Mouse (Mus musculus): ENCODE data around the gene Arhgef40. TPM values are rescaled to one million over a fixed set of nuclear protein-coding genes. Genes with fewer than 3 reads are reported as not detected.
"Not testable (repeated sequence)": the region's sequence is repeated elsewhere in the genome, so short reads cannot be mapped to it uniquely, and the experiment has no call there.

Gene Arhgef40
- total and polyA plus RNA-seq, 3 experiments: 6.4 to 150 (median 37.5) TPM

- H3K79me2 ChIP-seq (ENCODE audit: control insufficient read depth, insufficient read depth, low read length, poor library complexity); DNase-seq (ENCODE audit: low read depth, low spot score); H3K9me3 ChIP-seq (replicated peaks; ENCODE audit: insufficient read depth, low read length); H3K27me3 ChIP-seq (ENCODE audit: control insufficient read depth in 1 of 2, insufficient read depth in 2 of 2, low read length in 2 of 2); H3K27ac ChIP-seq (ENCODE audit: control insufficient read depth, low read depth, low read length); H3K9ac ChIP-seq (ENCODE audit: control insufficient read depth, low read depth, low read length, poor library complexity, severe bottlenecking): not testable (repeated sequence)
- Histone ChIP-seq H3K36me3 (ENCODE audit: control insufficient read depth in 1 of 2, insufficient read depth in 2 of 2, low read length in 2 of 2) (peaks cover 0 to 22% of the 10 kb centered on the region in 2 experiments; a peak in 2 of 4 replicates), H3K4me1 (ENCODE audit: control insufficient read depth in 1 of 2, insufficient read depth in 2 of 2, low read length in 2 of 2) (peaks cover 9 to 30% of the 10 kb centered on the region in 2 experiments), H3K4me3 (ENCODE audit: control insufficient read depth in 1 of 2, insufficient read depth in 1 of 2, low read depth in 2 of 2, low read length in 2 of 2) (peak within 1 kb of the TSS in 1 of 2 experiments; percentile 48; a peak in 2 of 4 replicates)
- peak in 1 of 2 experiments; percentile 43; a peak in 1 of 4 replicates for TF ChIP-seq EP300 (IDR thresholded peaks at IDR 0.05; ENCODE audit: low read depth in 1 of 2, low read length in 2 of 2)
- TF ChIP-seq MYC (IDR thresholded peaks at IDR 0.05; ENCODE audit: low read depth, low read length): 0 out of 2 replicates have a peak, but pooled peaks have one; percentile 16
- TF ChIP-seq TBP (IDR thresholded peaks at IDR 0.05; ENCODE audit: low read depth, low read length): 0 out of 2 replicates have a peak, but pooled peaks have one; percentile 0
Observed at GRCm38 (mm10) chr14:52042359-52042758, 57.8 kb downstream of the Arhgef40 start, which contains the start of gene Olfr221. Olfr221 (minus strand) TSS chr14:52042459.

GRCm38 (mm10) chr14:52043446-52043845 lies 58.9 kb downstream of the Arhgef40 start:
- H3K27me3 ChIP-seq (ENCODE audit: control insufficient read depth in 1 of 2, insufficient read depth in 2 of 2, low read length in 2 of 2): peaks cover 0 to 2% of the 10 kb centered on the region in 2 experiments; a peak in 1 of 4 replicates
- no peak overlapping the region for H3K27ac ChIP-seq (ENCODE audit: control insufficient read depth, low read depth, low read length)
- peaks cover 9 to 30% of the 10 kb centered on the region in 2 experiments for H3K4me1 ChIP-seq (ENCODE audit: control insufficient read depth in 1 of 2, insufficient read depth in 2 of 2, low read length in 2 of 2)
- no peaks in the 10 kb centered on the region for H3K9me3 ChIP-seq (replicated peaks; ENCODE audit: insufficient read depth, low read length)
- no peak for TF ChIP-seq UBTF (IDR thresholded peaks at IDR 0.05; ENCODE audit: borderline replicate concordance, insufficient read depth, low read depth, low read length)
- peak; percentile 23; the same call in 1 of the 2 replicates for TF ChIP-seq SIN3A (IDR thresholded peaks at IDR 0.05; ENCODE audit: low read length)
- no peak for TF ChIP-seq USF1 (IDR thresholded peaks at IDR 0.05; ENCODE audit: low read depth, low read length)
- TF ChIP-seq MAFK (IDR thresholded peaks at IDR 0.05; ENCODE audit: borderline replicate concordance, low read depth, low read length): no peak
- no peak for TF ChIP-seq CHD2 (IDR thresholded peaks at IDR 0.05; ENCODE audit: low read length)
- no peak for TF ChIP-seq POLR2AphosphoS2 (IDR thresholded peaks at IDR 0.05; ENCODE audit: low read length)
- 0 out of 2 replicates have a peak, but pooled peaks have one; percentile 13 for TF ChIP-seq ETS1 (IDR thresholded peaks at IDR 0.05; ENCODE audit: low read depth, low read length)
- TF ChIP-seq SMC3 (IDR thresholded peaks at IDR 0.05; ENCODE audit: low read depth, low read length): no peak
- 0 out of 2 replicates have a peak, but pooled peaks have one; percentile 29 for TF ChIP-seq MYC (IDR thresholded peaks at IDR 0.05; ENCODE audit: low read depth, low read length)
- no peak for TF ChIP-seq GABPA (IDR thresholded peaks at IDR 0.05; ENCODE audit: low read depth, low read length)
- no peak for TF ChIP-seq ZMIZ1 (IDR thresholded peaks at IDR 0.05; ENCODE audit: low read depth, low read length)
- TF ChIP-seq MAX (IDR thresholded peaks at IDR 0.05; ENCODE audit: low read length): no peak
- no peak for TF ChIP-seq JUND (IDR thresholded peaks at IDR 0.05; ENCODE audit: low read depth, low read length)
- TF ChIP-seq ZKSCAN1 (IDR thresholded peaks at IDR 0.05; ENCODE audit: low read depth, low read length): no peak
- no peak for TF ChIP-seq RCOR1 (IDR thresholded peaks at IDR 0.05; ENCODE audit: low read depth, low read length)
- peaks cover 0 to 22% of the 10 kb centered on the region in 2 experiments; a peak in 2 of 4 replicates for H3K36me3 ChIP-seq (ENCODE audit: control insufficient read depth in 1 of 2, insufficient read depth in 2 of 2, low read length in 2 of 2)
- no peaks in the 10 kb centered on the region for H3K79me2 ChIP-seq (ENCODE audit: control insufficient read depth, insufficient read depth, low read length, poor library complexity)
- peak overlapping the region in 1 of 2 experiments; percentile 48; a peak in 2 of 4 replicates for H3K4me3 ChIP-seq (ENCODE audit: control insufficient read depth in 1 of 2, insufficient read depth in 1 of 2, low read depth in 2 of 2, low read length in 2 of 2)
- peak; percentile 43 for DNase-seq (ENCODE audit: low read depth, low spot score)
- H3K9ac ChIP-seq (ENCODE audit: control insufficient read depth, low read depth, low read length, poor library complexity, severe bottlenecking): no peak overlapping the region

Measured in MEL (cell line).